Mouse (Mus musculus) liver (tissue): Measurements from ENCODE around the gene Pcnx4.
"Not testable (repeated sequence)": the region's sequence is repeated elsewhere in the genome, so short reads cannot be mapped to it uniquely, and the experiment has no call there.

Experiments
- DNase-seq: peaks from one replicate; pipeline ENCODE4 v3.0.0-alpha.2; 2020; ENCODE audit warnings: mixed read lengths

Pcnx4 gene

GRCm38 (mm10) chr12:72598731-72599130 is 62.5 kb downstream of the Pcnx4 start:
- not testable (repeated sequence) for DNase-seq

- DNase-seq = no peak
Measured at GRCm38 (mm10) chr12:72612053-72612452, 75.9 kb downstream of the Pcnx4 start.

- DNase-seq = no peak
Measured at GRCm38 (mm10) chr12:72620856-72621255, 84.7 kb downstream of the Pcnx4 start.

GRCm38 (mm10) chr12:72621441-72621840 is 85.3 kb downstream of the Pcnx4 start:
- DNase-seq = no peak

- no peak for DNase-seq
Measured at GRCm38 (mm10) chr12:72622853-72623496, 86.8 kb downstream of the Pcnx4 start.

GRCm38 (mm10) chr12:72628751-72629150 is 92.6 kb downstream of the Pcnx4 start:
- no peak for DNase-seq
